Mouse (Mus musculus): Measurements from ENCODE around the gene P2rx7. TPM values are rescaled to one million over a fixed set of nuclear protein-coding genes. Genes with fewer than 3 reads are reported as not detected.
A peak's percentile ranks its signal among the peaks of the same experiment; 100 is the strongest.

Gene P2rx7
- polyA plus RNA-seq (2017; shearing (Covaris generic)) = 100 to 1,000 TPM in 1 of 2 experiments, 10 to 100 TPM in 1; 64.6 to 103 TPM

- no peak for ATAC-seq
These were observed at the start of gene P2rx7 for GRCm38 (mm10) chr5:122643701-122644100. Gene P2rx7, plus strand, starts transcription at chr5:122643911.

GRCm38 (mm10) chr5:122595470-122595869 lies 48.2 kb upstream of the P2rx7 start:
- no peak for ATAC-seq

DNA sequence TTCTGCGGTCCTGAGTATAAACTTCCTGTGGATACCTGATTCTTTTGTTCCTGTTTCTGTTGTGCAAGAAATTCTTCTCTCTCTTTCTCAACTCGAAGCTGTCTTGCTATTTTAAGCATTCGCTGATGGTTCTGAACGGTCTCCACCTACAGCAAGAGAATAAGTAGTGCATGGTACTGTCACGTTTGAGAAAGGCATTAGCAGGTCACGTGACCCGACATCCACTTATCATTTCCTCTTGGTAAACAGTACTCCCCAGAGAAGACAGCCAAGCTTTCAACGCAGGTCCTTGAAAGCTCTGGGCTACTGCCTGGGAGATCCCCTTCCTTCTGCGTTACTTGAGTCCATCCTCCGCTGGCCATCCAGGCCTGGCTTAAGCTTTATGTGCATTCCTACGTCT lies 41.5 kb upstream of the P2rx7 start:
- peak; percentile 100 for ATAC-seq

DNA sequence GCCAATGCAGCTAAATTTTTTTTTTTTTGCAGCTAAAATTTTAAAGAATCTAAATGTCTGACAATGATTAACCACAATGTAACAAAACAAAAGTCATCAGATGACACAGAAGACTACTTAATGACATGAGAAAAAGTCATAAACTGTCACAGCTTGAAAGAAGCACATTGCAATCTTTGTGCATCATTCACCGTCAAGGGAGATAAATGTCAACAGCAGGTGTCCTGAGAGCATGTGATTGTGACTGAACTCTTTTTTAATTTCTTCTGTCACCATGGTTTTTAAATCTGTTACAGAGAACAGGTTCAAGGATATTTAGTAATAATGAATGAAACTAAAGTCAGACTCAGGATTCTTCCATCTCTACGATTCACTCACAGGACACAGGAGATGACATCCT lies 38.8 kb upstream of the P2rx7 start:
- ATAC-seq = no peak

GRCm38 (mm10) chr5:122611651-122612050 lies 32.1 kb upstream of the P2rx7 start:
- ATAC-seq = no peak

DNA sequence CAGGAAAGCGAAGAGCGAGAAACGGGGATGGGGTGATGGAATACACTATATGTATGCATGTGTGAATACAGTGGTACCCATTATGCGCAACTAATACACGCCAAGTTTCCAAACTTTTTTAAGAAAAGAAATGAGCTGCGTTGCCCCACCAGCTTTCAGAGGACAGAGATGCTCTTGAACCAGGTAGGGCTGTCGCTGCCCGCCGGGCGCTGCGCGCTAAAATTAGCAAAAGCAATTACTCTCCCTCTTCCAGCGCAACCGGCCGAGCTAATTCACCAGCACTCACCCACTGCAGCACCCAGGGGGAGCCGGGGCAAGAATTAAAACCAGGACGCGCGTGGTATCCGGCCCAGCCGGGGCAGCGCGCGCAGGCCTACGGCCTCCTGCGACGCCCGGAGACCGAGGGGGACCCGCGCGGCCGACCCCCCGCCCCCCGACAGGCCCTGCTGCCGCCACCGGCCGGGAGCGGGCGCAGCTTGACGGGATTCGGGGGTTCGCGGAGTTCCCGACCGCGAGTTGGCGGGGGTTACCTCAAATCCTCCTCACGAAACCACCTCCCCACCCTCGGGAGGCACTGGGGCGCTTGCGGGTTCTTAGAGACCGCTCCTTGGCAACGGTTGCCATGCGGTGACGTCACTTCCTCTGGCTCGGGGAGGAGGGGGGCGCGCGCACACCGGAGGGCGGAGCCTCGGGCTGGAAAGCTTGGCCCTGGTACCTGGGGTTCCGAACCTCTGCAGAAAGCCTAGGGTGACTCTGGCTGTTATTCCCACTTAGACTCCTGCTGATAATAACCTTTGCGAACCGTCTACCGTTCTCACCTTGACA lies 29.6 kb upstream of the P2rx7 start, which contains the start of gene Ift81:
Gene Ift81 (minus strand): TSS at position 611 of the 825 bp plus-strand sequence.
- ATAC-seq = peak; percentile 99

DNA sequence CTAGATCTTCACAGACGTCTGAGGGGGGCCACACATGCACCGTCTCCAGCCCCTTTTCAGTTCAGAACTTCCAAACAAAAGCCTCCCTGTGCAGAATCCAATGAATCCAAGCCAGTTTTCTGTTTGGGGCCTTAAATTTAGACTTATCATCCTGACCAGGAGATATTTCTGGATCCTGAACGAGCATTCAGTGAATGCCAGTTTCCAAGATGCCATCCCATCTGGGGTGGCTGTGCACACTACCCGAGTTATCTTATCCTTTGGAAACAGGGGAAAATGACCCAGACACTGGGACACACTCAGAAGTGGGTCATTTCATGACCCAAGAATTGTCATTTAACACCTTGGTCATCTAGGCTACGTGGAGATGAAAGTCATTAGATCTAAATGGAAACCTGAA lies 26.0 kb upstream of the P2rx7 start:
- ATAC-seq = no peak

DNA sequence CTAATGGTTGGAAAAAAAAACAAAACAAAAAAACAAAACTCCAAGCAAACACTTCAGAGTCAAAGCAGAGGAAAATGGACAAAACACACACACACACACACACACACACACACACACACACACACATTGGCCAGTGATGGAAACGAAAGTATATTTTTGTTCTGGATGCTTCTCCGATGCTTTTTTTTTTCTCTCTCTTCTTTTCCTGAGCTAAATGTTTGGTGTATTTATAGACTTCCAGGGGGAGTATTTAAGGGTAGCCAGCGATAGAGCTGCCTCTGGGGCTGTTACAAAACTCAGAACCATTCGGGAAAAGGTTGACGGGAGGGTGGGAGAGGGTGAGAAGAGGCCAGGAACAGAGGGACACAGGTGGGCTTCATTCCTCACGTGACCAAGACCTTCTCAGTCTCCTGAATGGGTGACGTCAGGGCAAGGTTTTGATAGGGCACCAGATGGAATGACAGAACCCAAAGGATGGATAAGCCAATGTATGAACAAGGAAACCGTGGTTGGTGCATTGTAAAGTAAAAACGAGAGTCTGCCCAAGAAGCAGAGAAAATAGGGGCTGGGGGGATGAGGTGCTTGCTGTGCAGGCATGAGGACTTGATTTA lies 23.9 kb upstream of the P2rx7 start:
- ATAC-seq = no peak

- ATAC-seq = no peak
These were observed 22.3 kb upstream of the P2rx7 start for GRCm38 (mm10) chr5:122621376-122621886.

- ATAC-seq = no peak
These were observed 21.2 kb upstream of the P2rx7 start for GRCm38 (mm10) chr5:122622526-122622925.

- ATAC-seq = no peak
These were observed 19.9 kb upstream of the P2rx7 start for GRCm38 (mm10) chr5:122623861-122624260.

- ATAC-seq = no peak
These were observed 18.7 kb upstream of the P2rx7 start for GRCm38 (mm10) chr5:122624952-122625479.

DNA sequence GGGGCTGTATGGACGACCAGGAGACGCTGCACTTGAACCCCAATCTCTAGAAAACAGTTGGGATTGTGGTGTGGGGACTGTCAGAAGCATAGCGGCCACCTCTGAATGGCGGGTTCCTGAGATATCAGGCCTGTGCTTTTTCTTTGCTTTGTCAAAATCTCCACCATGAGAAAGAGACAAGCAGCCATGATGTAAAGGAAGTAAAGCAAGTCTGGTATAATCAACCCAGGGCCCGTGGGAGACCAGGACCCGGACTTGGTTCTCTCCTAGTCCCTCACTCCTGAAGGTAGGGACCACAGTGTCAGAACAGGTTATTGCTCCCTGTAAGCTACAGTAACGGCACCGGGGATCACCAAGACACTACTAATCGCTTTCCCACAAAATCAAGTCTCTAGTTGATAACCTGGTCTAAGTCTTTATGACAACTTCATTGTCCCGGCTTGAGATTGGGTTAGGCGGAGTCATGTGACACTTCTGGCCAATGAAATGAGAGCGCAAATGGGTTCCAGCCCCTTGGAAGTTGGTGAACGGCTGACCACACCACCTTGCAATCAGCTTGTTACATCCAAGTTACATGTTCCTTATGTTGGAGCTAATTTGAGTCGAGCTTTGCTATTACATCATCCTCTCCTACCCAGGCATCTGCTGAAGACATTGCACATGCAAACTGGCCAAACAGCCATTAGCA lies 18.0 kb upstream of the P2rx7 start:
- no peak for ATAC-seq

GRCm38 (mm10) chr5:122627243-122627642 lies 16.5 kb upstream of the P2rx7 start:
- ATAC-seq = peak; percentile 71

DNA sequence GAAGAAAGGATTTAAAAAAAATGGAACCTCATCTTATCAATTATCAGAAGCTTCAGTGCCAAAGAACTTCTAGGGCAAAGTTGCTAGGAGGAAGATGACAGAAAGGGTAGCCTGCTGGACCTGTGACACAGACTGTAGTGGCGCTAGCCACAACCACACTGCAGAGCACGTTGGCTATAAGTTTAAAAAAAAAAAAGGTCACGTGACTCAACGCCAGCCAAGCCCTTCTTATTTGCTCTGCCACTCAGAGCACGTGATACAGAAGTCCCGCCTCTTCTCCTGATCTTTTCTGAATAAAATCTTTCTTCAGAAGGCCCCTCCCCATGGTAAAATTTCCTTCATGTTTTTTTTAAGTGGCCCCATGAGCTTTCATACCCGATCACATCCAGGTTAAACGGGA lies 8.5 kb upstream of the P2rx7 start:
- no peak for ATAC-seq

- no peak for ATAC-seq
These were observed 7.4 kb upstream of the P2rx7 start for GRCm38 (mm10) chr5:122636308-122636707.

GRCm38 (mm10) chr5:122636958-122637357 lies 6.8 kb upstream of the P2rx7 start:
- peak; percentile 37 for ATAC-seq

DNA sequence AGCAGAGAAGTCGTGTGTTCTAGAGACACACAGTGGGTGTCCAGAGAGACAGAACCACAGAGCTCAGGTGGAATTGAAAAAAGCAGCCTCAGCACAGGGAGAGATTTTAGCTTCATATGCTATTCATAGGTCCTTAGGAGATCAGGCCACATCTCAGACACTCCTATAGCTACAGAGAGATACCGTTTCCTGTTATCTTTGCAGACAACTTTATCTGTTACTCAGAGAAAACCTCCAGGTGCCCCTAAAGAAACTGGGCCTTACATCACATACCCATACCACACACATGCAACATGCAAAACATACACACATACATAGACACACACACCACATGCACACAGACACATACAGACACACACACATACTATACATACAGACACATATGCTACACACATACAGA lies 5.4 kb upstream of the P2rx7 start:
- ATAC-seq = peak; percentile 20

- ATAC-seq = no peak
These were observed 4.2 kb upstream of the P2rx7 start for GRCm38 (mm10) chr5:122639517-122639916.

GRCm38 (mm10) chr5:122639986-122640385 lies 3.7 kb upstream of the P2rx7 start:
- no peak for ATAC-seq

DNA sequence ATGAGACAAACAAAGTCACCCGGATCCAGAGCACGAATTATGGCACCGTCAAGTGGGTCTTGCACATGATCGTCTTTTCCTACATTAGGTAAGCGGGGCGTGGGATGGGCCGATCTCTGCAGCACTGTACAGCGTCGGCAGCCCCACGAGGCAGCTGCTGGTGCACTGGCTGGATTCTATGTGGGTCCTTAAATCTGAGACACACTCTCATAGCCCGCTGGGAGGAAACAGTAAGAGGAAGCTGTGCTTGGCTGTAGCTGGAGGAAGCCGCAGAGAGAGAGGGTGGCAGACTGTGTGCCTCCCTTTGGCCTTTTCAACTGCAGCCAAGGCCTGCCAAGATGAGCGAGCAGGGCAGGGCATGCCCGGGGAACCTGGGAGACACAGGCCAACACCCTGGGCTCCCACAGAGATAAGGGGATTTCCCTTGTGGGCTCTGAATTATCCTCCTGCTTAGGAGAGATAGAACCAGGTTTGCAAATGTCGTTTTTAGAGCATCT lies 448 bp downstream of the P2rx7 start:
- peak; percentile 40 for ATAC-seq

GRCm38 (mm10) chr5:122645290-122645689 lies 1.6 kb downstream of the P2rx7 start:
- peak; percentile 52 for ATAC-seq

GRCm38 (mm10) chr5:122646050-122646449 lies 2.3 kb downstream of the P2rx7 start:
- peak; percentile 54 for ATAC-seq
